Mouse (Mus musculus): Measurements from ENCODE around the gene Naa80. TPM values are rescaled to one million over a fixed set of nuclear protein-coding genes. Genes with fewer than 3 reads are reported as not detected.

Naa80 gene
- polyA plus RNA-seq (2015; fragmentation: Nextera tagmentation; extraction: Ambion mirVana): 17.6 and 19.5 TPM in 2 replicates

DNA sequence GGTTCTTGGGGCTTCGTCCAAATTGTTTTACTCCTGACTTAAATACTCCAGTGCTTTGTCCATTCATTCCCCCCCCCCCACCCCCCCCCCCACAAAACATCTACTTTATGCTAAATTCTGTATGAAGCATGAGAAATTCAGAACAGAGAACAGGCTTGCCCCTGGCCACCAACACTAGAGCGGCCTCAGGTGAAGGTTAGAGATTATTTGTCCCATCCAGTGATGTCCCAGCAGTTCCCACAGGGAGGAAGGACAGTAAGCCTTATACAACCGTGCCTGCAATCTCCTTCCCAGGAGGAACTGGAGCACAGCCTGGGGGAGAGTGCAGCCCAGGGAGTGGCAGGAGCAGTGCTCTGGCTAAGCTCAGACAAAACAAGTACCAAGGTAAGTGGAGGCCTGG is at the start of gene Naa80:
TSS of gene Naa80 (plus strand) at position 301 of the 400 bp plus-strand sequence.
- H3K36me3 ChIP-seq: peaks cover 12% of the 10 kb centered on the region
- WGBS: 92% methylated on average over 3 of the region's 3 CpGs
- no peak for ATAC-seq (ENCODE audit: low FRiP score, low read depth)
- H3K27me3 ChIP-seq: no peaks in the 10 kb centered on the region
- no peak within 1 kb of the TSS for H3K4me3 ChIP-seq
- H3K9ac ChIP-seq: no peak within 1 kb of the TSS
- peak within 1 kb of the TSS; percentile 92; the same call in 1 of the 2 replicates for H3K4me2 ChIP-seq
- no peaks in the 10 kb centered on the region for H3K9me3 ChIP-seq
- H3K27ac ChIP-seq (replicated peaks): no peak within 1 kb of the TSS
- H3K4me1 ChIP-seq (replicated peaks): peaks cover 31% of the 10 kb centered on the region

DNA sequence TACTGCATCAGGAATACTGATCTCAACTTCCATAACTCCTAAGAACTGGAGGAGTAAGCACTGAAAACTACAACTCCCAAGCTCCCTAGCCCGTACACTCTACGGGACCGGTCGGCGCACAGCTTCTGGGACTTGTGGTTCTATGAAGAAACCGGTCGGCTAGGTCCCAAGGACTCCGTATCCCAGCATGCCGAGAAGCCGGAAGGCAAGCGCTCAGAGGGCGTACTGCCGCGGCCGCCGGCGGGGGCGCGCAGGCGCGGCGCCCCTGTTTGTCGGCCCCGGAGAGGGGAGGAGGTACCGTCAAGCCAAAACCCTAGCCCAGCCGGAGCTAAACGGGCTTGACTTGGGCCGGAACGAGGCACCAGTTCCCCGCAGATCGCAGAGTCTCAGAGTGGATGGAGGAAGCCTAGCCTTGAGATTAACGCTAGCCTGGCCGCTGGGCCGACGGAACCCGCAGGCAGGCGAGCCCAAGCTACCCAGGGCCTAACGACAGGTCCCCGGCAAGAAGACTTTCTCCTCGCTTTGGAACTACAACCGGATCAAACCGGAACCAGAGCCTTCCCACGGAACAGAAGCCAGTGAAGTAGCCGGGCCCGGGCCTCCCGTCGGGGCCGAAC is 44.8 kb upstream of the Naa80 start, which contains the start of gene Tmem115:
TSS of gene Tmem115 (plus strand) at position 155 of the 617 bp plus-strand sequence.
- H3K36me3 ChIP-seq: peaks cover 16% of the 10 kb centered on the region
- peak within 1 kb of the TSS; percentile 84 for H3K9ac ChIP-seq
- ATAC-seq (ENCODE audit: low FRiP score, low read depth): peak; percentile 98
- H3K9me3 ChIP-seq: no peaks in the 10 kb centered on the region
- no peaks in the 10 kb centered on the region for H3K27me3 ChIP-seq
- H3K4me1 ChIP-seq (replicated peaks): peaks cover 40% of the 10 kb centered on the region
- H3K4me2 ChIP-seq: peak within 1 kb of the TSS; percentile 99
- peak within 1 kb of the TSS; percentile 80 for H3K4me3 ChIP-seq
- H3K27ac ChIP-seq (replicated peaks): peak within 1 kb of the TSS; percentile 83
- under 1% methylated on average over 45 of the region's 48 CpGs for WGBS

DNA sequence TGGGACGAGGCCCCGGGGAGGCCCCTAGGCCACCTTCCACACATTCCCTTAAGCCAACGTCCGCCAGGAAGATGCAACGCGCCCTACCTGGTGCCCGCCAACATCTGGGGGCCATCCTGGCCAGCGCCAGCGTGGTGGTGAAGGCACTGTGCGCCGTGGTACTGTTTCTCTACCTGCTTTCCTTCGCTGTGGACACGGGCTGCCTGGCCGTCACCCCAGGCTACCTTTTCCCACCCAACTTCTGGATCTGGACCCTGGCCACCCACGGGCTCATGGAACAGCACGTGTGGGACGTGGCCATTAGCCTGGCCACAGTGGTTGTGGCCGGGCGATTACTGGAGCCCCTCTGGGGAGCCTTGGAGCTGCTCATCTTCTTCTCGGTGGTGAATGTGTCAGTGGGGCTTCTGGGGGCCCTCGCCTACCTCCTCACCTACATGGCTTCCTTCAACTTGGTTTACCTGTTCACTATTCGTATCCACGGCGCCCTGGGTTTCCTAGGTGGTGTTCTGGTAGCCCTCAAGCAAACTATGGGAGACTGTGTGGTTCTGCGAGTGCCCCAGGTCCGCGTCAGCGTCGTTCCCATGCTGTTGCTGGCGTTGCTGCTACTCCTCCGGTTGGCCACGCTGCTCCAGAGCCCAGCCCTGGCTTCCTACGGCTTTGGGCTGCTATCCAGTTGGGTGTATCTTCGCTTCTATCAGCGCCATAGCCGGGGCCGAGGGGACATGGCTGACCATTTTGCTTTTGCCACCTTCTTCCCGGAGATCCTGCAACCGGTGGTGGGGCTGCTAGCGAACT is 44.1 kb upstream of the Naa80 start:
- 1% methylated on average over 40 of the region's 40 CpGs for WGBS
- peak; percentile 2; the same call in 1 of the 2 replicates for ATAC-seq (ENCODE audit: low FRiP score, low read depth)
- peak overlapping the region; percentile 99 for H3K4me2 ChIP-seq
- H3K9me3 ChIP-seq: no peaks in the 10 kb centered on the region
- H3K9ac ChIP-seq: peak overlapping the region; percentile 84
- H3K27me3 ChIP-seq: no peaks in the 10 kb centered on the region
- peaks cover 23% of the 10 kb centered on the region for H3K36me3 ChIP-seq
- peaks cover 40% of the 10 kb centered on the region for H3K4me1 ChIP-seq (replicated peaks)
- H3K27ac ChIP-seq (replicated peaks): peak overlapping the region; percentile 83
- H3K4me3 ChIP-seq: peak overlapping the region; percentile 80

DNA sequence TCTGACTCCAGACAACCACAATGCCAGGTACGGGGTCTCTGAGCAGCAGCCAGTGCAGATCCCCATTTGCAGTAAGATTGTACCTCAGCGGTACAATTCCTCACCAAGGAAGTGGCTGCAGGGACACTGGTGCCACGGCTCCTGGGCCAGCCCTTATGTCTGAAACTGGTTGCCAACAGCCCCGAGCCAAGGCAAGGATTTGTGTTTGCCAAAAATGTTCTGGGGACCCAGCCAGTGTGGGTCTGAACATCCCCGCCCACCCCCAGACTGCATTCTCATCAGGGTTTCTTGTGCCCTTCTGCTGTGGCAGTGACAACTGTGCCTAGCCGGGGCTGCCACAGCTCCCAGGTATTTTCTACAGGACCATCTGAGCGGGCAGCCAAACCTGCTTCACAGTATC is 40.5 kb upstream of the Naa80 start:
- H3K4me2 ChIP-seq: no peak overlapping the region
- peaks cover 64% of the 10 kb centered on the region for H3K4me1 ChIP-seq (replicated peaks)
- no peak overlapping the region for H3K4me3 ChIP-seq
- peaks cover 29% of the 10 kb centered on the region for H3K36me3 ChIP-seq
- no peak for ATAC-seq (ENCODE audit: low FRiP score, low read depth)
- 87% methylated on average over 7 of the region's 7 CpGs for WGBS
- no peaks in the 10 kb centered on the region for H3K27me3 ChIP-seq
- no peak overlapping the region for H3K27ac ChIP-seq (replicated peaks)
- H3K9ac ChIP-seq: no peak overlapping the region
- H3K9me3 ChIP-seq: no peaks in the 10 kb centered on the region

DNA sequence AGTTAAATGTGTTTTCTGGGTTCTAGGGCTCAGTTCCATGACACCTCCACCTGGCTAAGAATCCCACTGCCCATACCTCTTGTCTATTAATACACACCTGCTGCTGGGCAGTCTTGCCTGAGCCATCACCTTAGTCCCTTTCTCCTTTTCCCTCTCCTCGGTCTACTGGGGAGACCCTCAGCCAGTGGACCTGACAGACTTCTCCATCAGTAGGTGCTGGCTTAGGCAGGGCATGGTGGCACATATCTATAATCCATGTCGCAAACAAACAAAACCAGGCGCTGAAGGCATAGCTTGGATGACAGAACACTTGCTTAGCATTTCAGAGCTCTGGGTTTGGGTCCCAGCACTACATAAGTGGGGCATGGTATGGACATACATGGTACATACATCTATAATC is 40.0 kb upstream of the Naa80 start:
- Histone ChIP-seq H3K4me3 (no peak overlapping the region), H3K27ac (replicated peaks) (no peak overlapping the region), H3K4me2 (no peak overlapping the region), H3K9ac (no peak overlapping the region), H3K4me1 (replicated peaks) (peaks cover 61% of the 10 kb centered on the region), H3K36me3 (peaks cover 32% of the 10 kb centered on the region), H3K27me3 (no peaks in the 10 kb centered on the region), H3K9me3 (no peaks in the 10 kb centered on the region)
- no peak for ATAC-seq (ENCODE audit: low FRiP score, low read depth)
- 91% methylated on average over 3 of the region's 3 CpGs for WGBS

DNA sequence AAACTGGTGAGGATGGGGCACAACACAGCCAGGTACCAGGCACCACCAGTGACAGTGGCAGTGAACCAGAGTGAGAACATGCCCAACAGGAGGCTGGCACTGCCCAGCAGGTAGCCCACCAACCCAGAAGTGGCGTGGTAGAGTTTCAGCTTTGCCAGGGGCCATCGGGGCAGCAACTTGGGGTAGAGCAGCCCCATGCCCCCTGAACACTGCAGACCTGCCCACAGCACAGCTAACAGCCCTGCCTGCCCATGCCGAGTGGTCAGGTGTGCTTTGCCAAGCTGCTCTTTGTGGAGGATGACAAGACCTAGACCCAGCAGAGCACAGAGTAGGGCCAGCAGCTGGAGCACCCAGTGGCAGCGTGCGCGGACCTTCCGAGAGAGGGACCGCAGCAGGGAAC is 38.7 kb upstream of the Naa80 start:
- Histone ChIP-seq H3K4me1 (replicated peaks) (peaks cover 59% of the 10 kb centered on the region), H3K27ac (replicated peaks) (no peak overlapping the region), H3K9ac (no peak overlapping the region), H3K4me3 (no peak overlapping the region), H3K27me3 (no peaks in the 10 kb centered on the region), H3K36me3 (peaks cover 43% of the 10 kb centered on the region), H3K4me2 (0 out of 2 replicates have a peak overlapping the region, but pooled peaks have one; percentile 72), H3K9me3 (no peaks in the 10 kb centered on the region)
- 98% methylated on average over 8 of the region's 8 CpGs for WGBS
- ATAC-seq (ENCODE audit: low FRiP score, low read depth): no peak

DNA sequence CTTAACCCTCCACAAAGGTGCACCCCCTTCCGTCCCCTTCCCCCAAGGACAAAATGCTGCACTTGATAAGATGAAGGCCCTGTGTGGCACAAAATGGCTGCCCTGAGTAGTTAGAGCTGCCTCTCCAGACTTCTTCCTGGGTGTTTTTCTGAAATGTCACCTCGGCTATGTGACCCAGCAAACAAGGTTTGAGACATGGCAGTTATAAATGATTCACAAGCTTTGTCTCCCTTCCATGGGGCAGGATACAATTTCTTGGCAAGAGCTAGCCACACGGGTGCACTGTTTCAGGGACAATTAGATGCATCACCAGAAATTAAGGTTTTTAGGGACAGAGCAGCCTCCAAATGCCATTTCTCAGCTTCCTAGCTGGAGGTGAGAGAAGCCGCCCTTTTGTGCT is 38.3 kb upstream of the Naa80 start:
- Histone ChIP-seq H3K27ac (replicated peaks) (0 out of 2 replicates have a peak overlapping the region, but pooled peaks have one; percentile 82), H3K9ac (no peak overlapping the region), H3K4me2 (peak overlapping the region; percentile 72), H3K9me3 (no peaks in the 10 kb centered on the region), H3K27me3 (no peaks in the 10 kb centered on the region), H3K4me1 (replicated peaks) (peaks cover 55% of the 10 kb centered on the region), H3K4me3 (peak overlapping the region; percentile 75), H3K36me3 (peaks cover 46% of the 10 kb centered on the region)
- ATAC-seq (ENCODE audit: low FRiP score, low read depth): no peak
- 67% methylated on average over 4 of the region's 4 CpGs for WGBS

DNA sequence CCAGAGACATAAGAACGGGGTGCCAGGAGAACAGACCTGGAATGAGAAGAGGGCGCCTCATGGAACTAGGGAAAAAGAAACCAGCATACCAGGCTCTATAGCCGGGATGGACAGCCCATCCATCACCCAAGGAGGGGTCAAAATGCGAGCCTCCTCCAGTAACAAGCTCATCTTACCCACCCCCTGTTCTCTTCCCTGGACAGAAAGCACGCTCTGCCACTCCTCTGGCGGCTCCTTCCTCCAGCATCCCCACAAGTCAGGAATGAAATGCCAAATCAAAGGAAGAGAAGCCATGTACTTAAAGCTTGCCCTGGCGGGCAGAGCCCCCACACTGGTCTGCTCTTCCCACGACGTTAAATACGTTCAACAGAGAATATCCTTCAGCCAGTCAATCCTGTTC is 37.7 kb upstream of the Naa80 start:
- H3K4me3 ChIP-seq: peak overlapping the region; percentile 75
- H3K4me2 ChIP-seq: peak overlapping the region; percentile 72
- H3K9me3 ChIP-seq: no peaks in the 10 kb centered on the region
- peaks cover 49% of the 10 kb centered on the region for H3K4me1 ChIP-seq (replicated peaks)
- 31% methylated on average over 10 of the region's 10 CpGs for WGBS
- no peak for ATAC-seq (ENCODE audit: low FRiP score, low read depth)
- H3K27me3 ChIP-seq: no peaks in the 10 kb centered on the region
- H3K36me3 ChIP-seq: peaks cover 46% of the 10 kb centered on the region
- peak overlapping the region; percentile 82; the same call in 1 of the 2 replicates for H3K27ac ChIP-seq (replicated peaks)
- H3K9ac ChIP-seq: peak overlapping the region; percentile 63

DNA sequence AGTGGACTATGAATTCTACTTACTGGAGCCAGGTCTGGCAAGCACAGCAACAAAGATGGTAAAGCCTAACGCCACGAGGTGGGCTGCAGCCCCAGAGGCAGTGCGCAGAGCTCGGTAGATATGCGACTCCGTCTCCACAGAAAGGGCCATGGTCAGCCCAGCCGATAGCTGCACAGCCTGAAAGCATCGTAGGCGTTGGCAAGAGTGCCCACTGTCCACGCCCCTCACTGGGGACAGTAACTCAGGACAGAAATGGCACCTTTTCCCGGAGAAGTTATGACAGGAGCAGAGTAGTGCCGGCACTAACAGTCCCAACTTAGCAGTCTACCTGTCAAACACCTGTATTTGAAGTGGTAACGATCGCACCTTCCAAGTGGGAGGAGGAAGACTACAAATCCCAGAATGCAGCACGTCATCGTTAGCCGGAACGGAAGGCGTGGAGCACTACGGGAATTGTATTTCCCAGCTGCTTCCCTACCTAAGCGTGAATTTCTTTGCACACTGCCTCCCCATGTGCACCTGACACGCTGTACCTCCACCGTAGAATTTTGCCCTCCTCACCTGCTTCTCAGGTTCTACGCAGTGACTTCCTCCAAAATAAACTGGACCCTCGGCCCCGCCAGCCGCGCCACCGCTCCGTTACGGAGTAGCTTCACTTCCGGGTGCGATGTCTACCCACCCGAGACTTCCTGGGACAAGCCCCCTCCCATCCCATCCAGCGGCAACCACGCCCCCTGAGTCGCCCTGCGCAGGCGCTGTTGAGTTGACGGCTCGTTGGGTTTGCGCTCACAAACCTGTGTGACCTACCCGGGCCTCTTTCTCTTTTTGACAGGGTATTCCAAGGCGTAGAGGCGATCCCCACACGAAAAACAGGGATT is 37.0 kb upstream of the Naa80 start, which contains the start of the genes Cyb561d2 and Nprl2:
TSS of gene Cyb561d2 (minus strand) at position 720 of the 878 bp plus-strand sequence.
TSS of gene Nprl2 (plus strand) at position 753 of the 878 bp plus-strand sequence.
- ATAC-seq (ENCODE audit: low FRiP score, low read depth): peak; percentile 88
- Histone ChIP-seq H3K9ac (peak within 1 kb of the TSS; percentile 63), H3K27me3 (no peaks in the 10 kb centered on the region), H3K4me3 (peak within 1 kb of the TSS; percentile 75), H3K9me3 (no peaks in the 10 kb centered on the region), H3K4me2 (peak within 1 kb of the TSS; percentile 72), H3K4me1 (replicated peaks) (peaks cover 46% of the 10 kb centered on the region), H3K36me3 (peaks cover 46% of the 10 kb centered on the region), H3K27ac (replicated peaks) (peak within 1 kb of the TSS; percentile 82)
- under 1% methylated on average over 46 of the region's 46 CpGs for WGBS

DNA sequence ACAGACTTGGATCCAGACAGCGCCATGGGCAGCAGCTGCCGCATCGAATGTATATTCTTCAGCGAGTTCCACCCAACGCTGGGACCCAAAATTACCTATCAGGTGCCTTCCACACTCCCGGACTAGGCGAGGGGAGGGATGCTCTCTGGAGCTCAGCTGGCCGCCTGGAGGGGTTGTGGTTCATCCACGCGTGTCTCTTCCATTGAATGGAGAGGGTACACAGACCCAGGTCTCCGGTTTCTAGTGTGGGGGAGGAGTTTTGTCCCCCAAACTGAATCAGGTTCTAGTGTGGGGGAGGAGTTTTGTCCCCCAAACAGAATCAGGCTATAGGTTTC is 36.4 kb upstream of the Naa80 start:
- H3K27me3 ChIP-seq: no peaks in the 10 kb centered on the region
- peak overlapping the region; percentile 82 for H3K27ac ChIP-seq (replicated peaks)
- no peaks in the 10 kb centered on the region for H3K9me3 ChIP-seq
- H3K4me1 ChIP-seq (replicated peaks): peaks cover 46% of the 10 kb centered on the region
- ATAC-seq (ENCODE audit: low FRiP score, low read depth): 0 out of 2 replicates have a peak, but pooled peaks have one; percentile 23
- H3K4me2 ChIP-seq: peak overlapping the region; percentile 72
- WGBS: 2% methylated on average over 11 of the region's 11 CpGs
- H3K4me3 ChIP-seq: peak overlapping the region; percentile 75
- peaks cover 46% of the 10 kb centered on the region for H3K36me3 ChIP-seq
- peak overlapping the region; percentile 63 for H3K9ac ChIP-seq

DNA sequence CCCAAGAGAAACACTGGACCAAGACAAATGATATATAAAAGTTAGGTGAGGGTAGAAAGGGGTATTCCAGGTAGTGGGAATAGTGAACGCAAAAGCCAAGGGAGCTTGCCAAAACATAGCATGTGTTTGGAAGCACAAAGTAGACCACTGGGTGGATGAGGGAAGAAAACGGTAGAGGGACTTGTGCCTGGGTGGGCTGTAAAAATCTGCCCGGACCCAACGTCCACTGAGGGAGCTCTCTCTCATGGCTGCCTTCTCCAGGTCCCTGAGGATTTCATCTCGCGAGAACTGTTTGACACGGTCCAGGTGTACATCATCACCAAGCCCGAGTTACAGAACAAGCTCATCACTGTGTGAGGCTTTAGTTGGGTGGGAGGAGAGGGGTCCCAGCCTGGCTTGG is 36.0 kb upstream of the Naa80 start:
- Histone ChIP-seq H3K4me2 (peak overlapping the region; percentile 72), H3K27ac (replicated peaks) (no peak overlapping the region), H3K36me3 (peaks cover 42% of the 10 kb centered on the region), H3K27me3 (no peaks in the 10 kb centered on the region), H3K4me1 (replicated peaks) (peaks cover 46% of the 10 kb centered on the region), H3K9ac (peak overlapping the region; percentile 63; the same call in 1 of the 2 replicates), H3K9me3 (no peaks in the 10 kb centered on the region), H3K4me3 (peak overlapping the region; percentile 75)
- ATAC-seq (ENCODE audit: low FRiP score, low read depth): no peak
- WGBS: 50% methylated on average over 8 of the region's 8 CpGs

Measured in hindbrain, embryonic 15.5 days (tissue).